Mouse (Mus musculus): Measurements from ENCODE around the gene Il1a. TPM values are rescaled to one million over a fixed set of nuclear protein-coding genes. Genes with fewer than 3 reads are reported as not detected.

Il1a gene
- polyA plus RNA-seq (2014; fragmentation: Nextera tagmentation; extraction: Ambion mirVana): 0.21 TPM in 1 of 2 replicates, not detected in the other

GRCm38 (mm10) chr2:129309836-129310235 is at the start of gene Il1a:
Gene Il1a (minus strand): TSS chr2:129309972.
- Histone ChIP-seq H3K36me3 (ENCODE audit: control insufficient read depth, insufficient read depth, low read length) (no peaks in the 10 kb centered on the region), H3K9me3 (ENCODE audit: control insufficient read depth, low read length) (no peaks in the 10 kb centered on the region), H3K4me2 (ENCODE audit: low read depth, low read length) (no peak within 1 kb of the TSS), H3K27ac (replicated peaks; ENCODE audit: low read depth, low read length) (no peak within 1 kb of the TSS), H3K27me3 (replicated peaks; ENCODE audit: control insufficient read depth, insufficient read depth, low read length) (no peaks in the 10 kb centered on the region), H3K4me1 (ENCODE audit: control insufficient read depth, insufficient read depth, low read length) (no peaks in the 10 kb centered on the region), H3K4me3 (ENCODE audit: low read depth, low read length) (no peak within 1 kb of the TSS), H3K9ac (ENCODE audit: low read depth, low read length) (no peak within 1 kb of the TSS)
- WGBS: 84% methylated on average over 7 of the region's 7 CpGs
- DNase-seq (ENCODE audit: low spot score) (no peak), ATAC-seq (ENCODE audit: low read depth) (no peak)

- 66% methylated on average over 6 of the region's 6 CpGs for WGBS
- Histone ChIP-seq H3K9ac (ENCODE audit: low read depth, low read length) (no peak overlapping the region), H3K4me2 (ENCODE audit: low read depth, low read length) (no peak overlapping the region), H3K4me3 (ENCODE audit: low read depth, low read length) (no peak overlapping the region), H3K27me3 (replicated peaks; ENCODE audit: control insufficient read depth, insufficient read depth, low read length) (no peaks in the 10 kb centered on the region), H3K9me3 (ENCODE audit: control insufficient read depth, low read length) (0 out of 2 replicates have a peak, but pooled peaks cover 8% of the 10 kb centered on the region), H3K27ac (replicated peaks; ENCODE audit: low read depth, low read length) (no peak overlapping the region), H3K4me1 (ENCODE audit: control insufficient read depth, insufficient read depth, low read length) (no peaks in the 10 kb centered on the region), H3K36me3 (ENCODE audit: control insufficient read depth, insufficient read depth, low read length) (no peaks in the 10 kb centered on the region)
- DNase-seq (ENCODE audit: low spot score): no peak
- ATAC-seq (ENCODE audit: low read depth): no peak
These were observed 28.4 kb upstream of the Il1a start for GRCm38 (mm10) chr2:129338138-129338621.

GRCm38 (mm10) chr2:129333471-129333870 is 23.7 kb upstream of the Il1a start:
- Histone ChIP-seq H3K4me3 (ENCODE audit: low read depth, low read length) (no peak overlapping the region), H3K4me1 (ENCODE audit: control insufficient read depth, insufficient read depth, low read length) (no peaks in the 10 kb centered on the region), H3K9ac (ENCODE audit: low read depth, low read length) (no peak overlapping the region), H3K27ac (replicated peaks; ENCODE audit: low read depth, low read length) (no peak overlapping the region), H3K36me3 (ENCODE audit: control insufficient read depth, insufficient read depth, low read length) (no peaks in the 10 kb centered on the region), H3K27me3 (replicated peaks; ENCODE audit: control insufficient read depth, insufficient read depth, low read length) (no peaks in the 10 kb centered on the region), H3K4me2 (ENCODE audit: low read depth, low read length) (no peak overlapping the region), H3K9me3 (ENCODE audit: control insufficient read depth, low read length) (no peaks in the 10 kb centered on the region)
- no peak for ATAC-seq (ENCODE audit: low read depth)
- DNase-seq (ENCODE audit: low spot score): no peak
- 45% methylated on average over 4 of the region's 4 CpGs for WGBS

GRCm38 (mm10) chr2:129330540-129330939 is 20.8 kb upstream of the Il1a start:
- no peaks in the 10 kb centered on the region for H3K36me3 ChIP-seq (ENCODE audit: control insufficient read depth, insufficient read depth, low read length)
- H3K27me3 ChIP-seq (replicated peaks; ENCODE audit: control insufficient read depth, insufficient read depth, low read length): no peaks in the 10 kb centered on the region
- WGBS: 78% methylated on average over 13 of the region's 13 CpGs
- ATAC-seq (ENCODE audit: low read depth) (no peak), DNase-seq (ENCODE audit: low spot score) (peak; percentile 39)
- no peaks in the 10 kb centered on the region for H3K4me1 ChIP-seq (ENCODE audit: control insufficient read depth, insufficient read depth, low read length)
- no peaks in the 10 kb centered on the region for H3K9me3 ChIP-seq (ENCODE audit: control insufficient read depth, low read length)
- no peak overlapping the region for H3K27ac ChIP-seq (replicated peaks; ENCODE audit: low read depth, low read length)
- H3K4me3 ChIP-seq (ENCODE audit: low read depth, low read length): no peak overlapping the region
- H3K4me2 ChIP-seq (ENCODE audit: low read depth, low read length): no peak overlapping the region
- no peak overlapping the region for H3K9ac ChIP-seq (ENCODE audit: low read depth, low read length)

- H3K36me3 ChIP-seq (ENCODE audit: control insufficient read depth, insufficient read depth, low read length): no peaks in the 10 kb centered on the region
- ATAC-seq (ENCODE audit: low read depth): no peak
- WGBS: 55% methylated on average over 7 of the region's 7 CpGs
These were observed 20.3 kb upstream of the Il1a start for GRCm38 (mm10) chr2:129330024-129330423.

GRCm38 (mm10) chr2:129328238-129328637 is 18.5 kb upstream of the Il1a start:
- Histone ChIP-seq H3K4me3 (ENCODE audit: low read depth, low read length) (no peak overlapping the region), H3K36me3 (ENCODE audit: control insufficient read depth, insufficient read depth, low read length) (no peaks in the 10 kb centered on the region), H3K9me3 (ENCODE audit: control insufficient read depth, low read length) (no peaks in the 10 kb centered on the region), H3K27ac (replicated peaks; ENCODE audit: low read depth, low read length) (no peak overlapping the region), H3K27me3 (replicated peaks; ENCODE audit: control insufficient read depth, insufficient read depth, low read length) (no peaks in the 10 kb centered on the region), H3K4me1 (ENCODE audit: control insufficient read depth, insufficient read depth, low read length) (no peaks in the 10 kb centered on the region), H3K9ac (ENCODE audit: low read depth, low read length) (no peak overlapping the region), H3K4me2 (ENCODE audit: low read depth, low read length) (no peak overlapping the region)
- ATAC-seq (ENCODE audit: low read depth) (no peak), DNase-seq (ENCODE audit: low spot score) (no peak)
- WGBS: 86% methylated on average over 4 of the region's 4 CpGs

More at GRCm38 (mm10) chr2:129330024-129330423, 20.3 kb upstream of the Il1a start:
- DNase-seq (ENCODE audit: low spot score): no peak
- Histone ChIP-seq H3K4me1 (ENCODE audit: control insufficient read depth, insufficient read depth, low read length) (no peaks in the 10 kb centered on the region), H3K9me3 (ENCODE audit: control insufficient read depth, low read length) (no peaks in the 10 kb centered on the region), H3K27me3 (replicated peaks; ENCODE audit: control insufficient read depth, insufficient read depth, low read length) (no peaks in the 10 kb centered on the region), H3K4me3 (ENCODE audit: low read depth, low read length) (no peak overlapping the region), H3K27ac (replicated peaks; ENCODE audit: low read depth, low read length) (no peak overlapping the region), H3K9ac (ENCODE audit: low read depth, low read length) (no peak overlapping the region), H3K4me2 (ENCODE audit: low read depth, low read length) (no peak overlapping the region)

GRCm38 (mm10) chr2:129324216-129324615 is 14.4 kb upstream of the Il1a start:
- WGBS: 74% methylated on average over 3 of the region's 3 CpGs
- Histone ChIP-seq H3K27ac (replicated peaks; ENCODE audit: low read depth, low read length) (no peak overlapping the region), H3K36me3 (ENCODE audit: control insufficient read depth, insufficient read depth, low read length) (no peaks in the 10 kb centered on the region), H3K4me2 (ENCODE audit: low read depth, low read length) (no peak overlapping the region), H3K9me3 (ENCODE audit: control insufficient read depth, low read length) (no peaks in the 10 kb centered on the region), H3K27me3 (replicated peaks; ENCODE audit: control insufficient read depth, insufficient read depth, low read length) (no peaks in the 10 kb centered on the region), H3K9ac (ENCODE audit: low read depth, low read length) (no peak overlapping the region), H3K4me3 (ENCODE audit: low read depth, low read length) (no peak overlapping the region), H3K4me1 (ENCODE audit: control insufficient read depth, insufficient read depth, low read length) (no peaks in the 10 kb centered on the region)
- no peak for ATAC-seq (ENCODE audit: low read depth)
- DNase-seq (ENCODE audit: low spot score): no peak

GRCm38 (mm10) chr2:129322117-129322635 is 12.4 kb upstream of the Il1a start:
- WGBS: 68% methylated on average over 1 of the region's 1 CpGs
- no peak for ATAC-seq (ENCODE audit: low read depth)
- H3K27me3 ChIP-seq (replicated peaks; ENCODE audit: control insufficient read depth, insufficient read depth, low read length): no peaks in the 10 kb centered on the region
- DNase-seq (ENCODE audit: low spot score): no peak
- H3K9me3 ChIP-seq (ENCODE audit: control insufficient read depth, low read length): no peaks in the 10 kb centered on the region
- H3K27ac ChIP-seq (replicated peaks; ENCODE audit: low read depth, low read length): no peak overlapping the region
- no peak overlapping the region for H3K4me2 ChIP-seq (ENCODE audit: low read depth, low read length)
- no peak overlapping the region for H3K9ac ChIP-seq (ENCODE audit: low read depth, low read length)
- no peaks in the 10 kb centered on the region for H3K4me1 ChIP-seq (ENCODE audit: control insufficient read depth, insufficient read depth, low read length)
- H3K4me3 ChIP-seq (ENCODE audit: low read depth, low read length): no peak overlapping the region
- no peaks in the 10 kb centered on the region for H3K36me3 ChIP-seq (ENCODE audit: control insufficient read depth, insufficient read depth, low read length)

GRCm38 (mm10) chr2:129320033-129320605 is 10.3 kb upstream of the Il1a start:
- H3K4me2 ChIP-seq (ENCODE audit: low read depth, low read length): no peak overlapping the region
- DNase-seq (ENCODE audit: low spot score) (no peak), ATAC-seq (ENCODE audit: low read depth) (no peak)
- H3K36me3 ChIP-seq (ENCODE audit: control insufficient read depth, insufficient read depth, low read length): no peaks in the 10 kb centered on the region
- H3K27me3 ChIP-seq (replicated peaks; ENCODE audit: control insufficient read depth, insufficient read depth, low read length): no peaks in the 10 kb centered on the region
- H3K4me1 ChIP-seq (ENCODE audit: control insufficient read depth, insufficient read depth, low read length): no peaks in the 10 kb centered on the region
- H3K9me3 ChIP-seq (ENCODE audit: control insufficient read depth, low read length): no peaks in the 10 kb centered on the region
- H3K9ac ChIP-seq (ENCODE audit: low read depth, low read length): no peak overlapping the region
- H3K27ac ChIP-seq (replicated peaks; ENCODE audit: low read depth, low read length): no peak overlapping the region
- WGBS: 79% methylated on average over 8 of the region's 8 CpGs
- no peak overlapping the region for H3K4me3 ChIP-seq (ENCODE audit: low read depth, low read length)

All from embryonic facial prominence, embryonic 14.5 days (tissue).